Mouse (Mus musculus) small intestine, adult 2 months (tissue): ENCODE results near the gene Il18. TPM values are rescaled to one million over a fixed set of nuclear protein-coding genes. Genes with fewer than 3 reads are reported as not detected.

ENCODE experiments used
- H3K27ac ChIP-seq: fragments of 200-500 bp; 2 replicates; pipeline ENCODE4 v1.5.1; 2012; ENCODE audit warnings: low read depth, low read length, control low read depth, inconsistent platforms; ENCODE audit not compliant: insufficient read depth
- H3K27me3 ChIP-seq: fragments of 200-500 bp; 2 replicates; pipeline ENCODE4 v1.6.1; 2012; ENCODE audit warnings: mild to moderate bottlenecking, moderate library complexity, low read length, inconsistent platforms; ENCODE audit not compliant: control insufficient read depth, insufficient read depth
- H3K36me3 ChIP-seq: fragments of 200-500 bp; 2 replicates; pipeline ENCODE4 v1.6.1; 2012; ENCODE audit warnings: mild to moderate bottlenecking, low read length, control low read depth, inconsistent platforms; ENCODE audit not compliant: control insufficient read depth, insufficient read depth
- H3K4me1 ChIP-seq: fragments of 200-500 bp; 2 replicates; pipeline ENCODE4 v1.6.1; 2012; ENCODE audit warnings: low read length, inconsistent platforms, mixed read lengths; ENCODE audit not compliant: control insufficient read depth, insufficient read depth, insufficient read length
- H3K4me3 ChIP-seq: fragments of 200-500 bp; 2 replicates; pipeline ENCODE4 v1.5.1; 2012; ENCODE audit warnings: low read depth, mild to moderate bottlenecking, control low read depth, inconsistent platforms, low read length, moderate library complexity
- CTCF ChIP-seq: fragments of 200-500 bp; IDR thresholded peaks from 2 replicates; pipeline ENCODE4 v1.5.1; 2012; ENCODE audit warnings: low read depth, mild to moderate bottlenecking, control low read depth, inconsistent platforms, low read length, moderate library complexity, mixed read lengths; ENCODE audit not compliant: insufficient replicate concordance, insufficient read length; ENCODE audit errors: extremely low read depth
- POLR2A ChIP-seq: fragments of 200-500 bp; IDR thresholded peaks from 2 replicates; pipeline ENCODE4 v1.6.1; 2012; ENCODE audit warnings: low read depth, mild to moderate bottlenecking, control low read depth, inconsistent platforms, low read length, moderate library complexity
- WGBS: fragments of 180-500 bp; shearing (Covaris S2); methylation state at CpG from one replicate; pipeline ENCODE4 v1.1.7; 2018; 5-methylcytosine and 5-hydroxymethylcytosine counted together
- polyA plus RNA-seq: library from polyadenylated mRNA; depleted of rRNA; stranded (reverse); fragments of >200 nt; gene quantifications from 2 replicates; pipeline ENCODE4 v1.2.3, GENCODE M21; 2012

Il18 gene
- polyA plus RNA-seq, 1 experiment, result 5.7 TPM

DNA sequence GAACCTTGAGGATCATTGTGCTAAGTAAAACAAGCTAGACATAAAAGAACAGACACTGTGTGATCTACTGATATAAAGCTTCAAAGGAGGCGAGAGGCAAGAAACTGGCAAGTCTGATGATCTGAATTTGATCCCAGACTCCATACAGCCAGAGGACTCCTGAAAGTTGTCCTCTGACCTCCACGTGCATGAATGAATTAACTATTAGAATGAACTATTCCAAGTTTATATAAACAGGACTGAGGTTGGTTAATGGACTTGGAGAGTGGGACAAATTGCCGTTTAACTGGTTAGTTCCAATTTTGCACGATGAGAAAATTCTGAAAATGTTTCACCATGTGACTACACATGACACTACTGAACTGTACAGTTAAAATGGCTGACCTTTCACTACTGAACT lies 5.7 kb upstream of the Il18 start:
- Histone ChIP-seq H3K4me3 (no peak overlapping the region), H3K27ac (no peak overlapping the region), H3K27me3 (no peaks in the 10 kb centered on the region), H3K36me3 (peaks cover 17% of the 10 kb centered on the region), H3K4me1 (peaks cover 9% of the 10 kb centered on the region; the same call in 1 of the 2 replicates)
- WGBS, result 84% methylated on average over 4 of the region's 4 CpGs
- TF ChIP-seq POLR2A (no peak), CTCF (no peak)

DNA sequence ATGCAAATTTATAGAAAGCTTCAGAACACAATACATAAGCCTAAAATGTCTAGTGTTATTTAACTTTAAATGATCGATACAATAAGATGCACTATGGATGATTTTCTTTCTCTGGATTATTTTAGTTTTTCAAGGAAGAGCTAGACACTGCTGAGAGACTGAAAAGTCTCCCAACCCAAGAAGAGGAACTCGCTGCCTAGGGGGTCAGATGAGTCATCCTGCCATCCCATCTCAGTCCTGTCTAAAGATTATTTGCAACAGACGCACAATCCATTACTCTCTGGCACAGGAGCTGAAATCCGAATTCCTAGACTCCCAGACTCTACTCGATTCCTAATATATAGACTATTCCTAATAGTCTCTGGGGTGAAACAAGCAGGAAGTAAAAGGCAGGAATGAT lies 2.4 kb upstream of the Il18 start:
- H3K4me1 ChIP-seq, result peaks cover 10% of the 10 kb centered on the region; the same call in 1 of the 2 replicates
- no peak for TF ChIP-seq POLR2A
- TF ChIP-seq CTCF, result no peak
- 69% methylated on average over 5 of the region's 5 CpGs for WGBS
- no peaks in the 10 kb centered on the region for H3K27me3 ChIP-seq
- H3K27ac ChIP-seq, result no peak overlapping the region
- H3K4me3 ChIP-seq, result no peak overlapping the region
- peaks cover 10% of the 10 kb centered on the region; the same call in 1 of the 2 replicates for H3K36me3 ChIP-seq

DNA sequence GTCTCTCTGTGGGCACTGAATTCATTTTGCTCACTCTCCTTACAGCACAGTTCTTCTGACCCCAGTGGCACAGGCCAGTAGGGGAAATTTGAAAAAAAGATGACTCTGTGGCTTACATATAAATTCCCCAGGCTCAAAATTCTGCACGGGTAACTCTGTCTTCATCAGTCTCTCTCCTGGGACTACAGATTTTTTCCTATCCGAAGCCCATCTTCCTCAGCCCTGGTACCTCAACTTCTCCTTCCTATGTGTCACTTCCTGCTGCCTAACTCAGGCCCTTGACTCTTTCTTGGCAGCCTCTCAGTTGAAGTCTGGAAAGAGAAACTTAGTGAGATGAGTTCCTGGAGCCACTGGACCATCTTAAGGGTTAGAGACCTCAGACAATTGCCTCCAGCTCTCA lies 1.1 kb upstream of the Il18 start:
- WGBS, result 50% methylated on average over 2 of the region's 2 CpGs
- Histone ChIP-seq H3K4me1 (peaks cover 6% of the 10 kb centered on the region; the same call in 1 of the 2 replicates), H3K27me3 (no peaks in the 10 kb centered on the region), H3K36me3 (peaks cover 2% of the 10 kb centered on the region; the same call in 1 of the 2 replicates), H3K4me3 (no peak overlapping the region), H3K27ac (peak overlapping the region; percentile 90)
- no peak for TF ChIP-seq CTCF
- no peak for TF ChIP-seq POLR2A

DNA sequence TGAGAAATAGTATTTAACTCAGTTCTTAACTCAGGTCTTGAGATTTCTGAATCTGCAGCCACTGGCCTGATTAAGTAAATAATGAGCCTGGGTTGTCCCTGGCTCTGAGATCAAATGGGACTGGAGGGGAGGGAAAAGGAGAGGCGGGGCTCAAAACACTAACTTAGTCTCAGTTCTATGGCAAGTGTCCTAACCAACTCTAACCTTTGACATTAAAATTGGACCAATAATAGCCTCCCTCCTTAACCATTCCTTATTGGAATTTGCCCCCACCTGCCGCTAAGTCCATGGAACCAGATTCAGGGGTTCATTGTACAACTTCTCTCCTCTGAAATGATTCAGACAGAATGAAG lies 443 bp downstream of the Il18 start, which contains the start of gene Bco2:
Gene Bco2 (minus strand): TSS at position 88 of the 353 bp plus-strand sequence.
- Histone ChIP-seq H3K27me3 (no peaks in the 10 kb centered on the region), H3K4me3 (peak within 1 kb of the TSS; percentile 70), H3K36me3 (peaks cover 1% of the 10 kb centered on the region; the same call in 1 of the 2 replicates), H3K27ac (peak within 1 kb of the TSS; percentile 100), H3K4me1 (peaks cover 6% of the 10 kb centered on the region; the same call in 1 of the 2 replicates)
- whole genome bisulfite sequencing, result 13% methylated on average over 2 of the region's 2 CpGs
- no peak for TF ChIP-seq CTCF
- TF ChIP-seq POLR2A, result no peak

DNA sequence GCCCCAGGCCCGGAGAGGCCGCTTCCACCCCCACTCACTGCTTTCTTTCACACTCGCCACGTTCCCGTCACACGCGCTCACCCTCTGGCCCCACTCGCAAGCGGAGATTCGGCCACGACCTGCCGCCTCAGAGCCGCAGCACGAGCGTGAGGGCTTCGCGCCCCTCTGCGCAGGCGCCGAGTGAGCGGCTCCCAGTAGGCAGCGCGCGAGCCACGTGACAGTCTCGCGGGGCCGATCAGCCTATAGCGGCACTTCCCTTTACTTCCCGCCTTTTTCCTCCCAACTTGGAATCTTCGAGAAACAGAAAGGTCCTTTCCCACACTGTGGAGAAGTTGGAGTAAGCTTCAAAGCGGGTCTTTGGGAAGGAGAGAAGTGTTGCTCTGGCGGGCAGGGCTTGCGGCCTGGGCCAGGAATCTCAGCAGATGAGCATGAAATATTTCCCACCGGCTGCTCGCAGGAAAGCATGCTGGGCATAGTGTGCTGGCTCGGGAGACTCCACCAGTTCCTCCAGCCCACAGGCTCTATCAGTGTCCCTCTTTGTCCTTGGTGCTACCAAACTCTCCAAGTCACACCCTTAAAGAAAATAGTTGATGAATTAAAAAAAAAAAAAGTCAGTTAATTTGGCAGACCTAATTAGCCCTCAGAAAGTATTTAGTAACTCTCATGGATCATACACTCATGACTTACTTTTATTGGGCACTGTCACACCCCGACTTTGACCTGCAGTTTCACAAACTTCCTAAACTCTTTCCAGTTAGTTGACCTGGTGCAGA lies 6.7 kb downstream of the Il18 start, which contains the start of gene Tex12:
Gene Tex12 (minus strand): TSS at position 181 of the 773 bp plus-strand sequence.
- 85% methylated on average over 38 of the region's 38 CpGs for WGBS
- TF ChIP-seq POLR2A, result no peak
- no peak for TF ChIP-seq CTCF
- H3K27me3 ChIP-seq, result no peaks in the 10 kb centered on the region
- H3K4me1 ChIP-seq, result peaks cover 7% of the 10 kb centered on the region
- H3K36me3 ChIP-seq, result no peaks in the 10 kb centered on the region
- peak within 1 kb of the TSS; percentile 70 for H3K27ac ChIP-seq
- no peak within 1 kb of the TSS for H3K4me3 ChIP-seq

DNA sequence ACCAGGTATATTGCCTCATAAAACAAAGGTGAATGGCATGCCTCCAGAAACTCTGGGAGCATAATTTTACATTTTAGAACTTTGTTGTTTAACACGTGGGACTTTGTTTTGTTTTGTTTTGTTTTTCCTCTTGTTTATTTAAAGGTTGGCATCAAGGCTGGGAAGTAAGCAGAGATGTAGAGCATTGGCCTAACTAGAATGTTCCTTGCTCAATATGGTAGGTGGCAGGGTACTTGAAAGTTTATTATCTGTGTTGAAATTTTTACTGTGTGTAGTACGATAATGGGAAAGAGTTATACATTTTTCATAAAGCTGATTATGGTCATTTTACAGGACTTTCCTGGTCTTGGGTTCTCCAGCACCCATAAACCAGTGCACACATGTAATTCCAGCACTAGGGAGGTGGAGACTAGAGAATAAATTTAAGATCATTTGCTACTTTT lies 7.3 kb downstream of the Il18 start:
- Histone ChIP-seq H3K4me1 (peaks cover 7% of the 10 kb centered on the region), H3K4me3 (no peak overlapping the region)
- 27% methylated on average over 2 of the region's 2 CpGs for WGBS

DNA sequence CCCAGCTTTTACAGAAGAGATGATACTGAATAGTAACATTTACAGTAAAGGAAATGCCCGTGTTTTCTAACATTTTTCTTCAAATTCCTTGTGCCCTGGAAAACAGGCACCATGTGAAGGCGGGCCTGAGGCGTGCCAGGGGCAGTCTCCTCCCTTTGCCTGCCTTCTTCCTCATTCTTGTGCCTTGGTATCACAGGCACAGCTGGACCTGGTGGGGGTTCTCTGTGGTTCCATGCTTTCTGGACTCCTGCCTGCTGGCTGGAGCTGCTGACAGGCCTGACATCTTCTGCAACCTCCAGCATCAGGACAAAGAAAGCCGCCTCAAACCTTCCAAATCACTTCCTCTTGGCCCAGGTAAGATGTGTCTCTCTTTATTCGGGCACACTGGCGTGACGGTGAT lies 10.5 kb downstream of the Il18 start:
- Histone ChIP-seq H3K27me3 (no peaks in the 10 kb centered on the region), H3K4me3 (peak overlapping the region; percentile 57), H3K4me1 (peaks cover 11% of the 10 kb centered on the region), H3K27ac (peak overlapping the region; percentile 27; the same call in 1 of the 2 replicates), H3K36me3 (no peaks in the 10 kb centered on the region)
- TF ChIP-seq POLR2A (no peak), CTCF (no peak)
- WGBS, result 33% methylated on average over 7 of the region's 7 CpGs

More for the DNA sequence above, 7.3 kb downstream of the Il18 start:
- no peak overlapping the region for H3K27ac ChIP-seq
- no peaks in the 10 kb centered on the region for H3K27me3 ChIP-seq
- no peaks in the 10 kb centered on the region for H3K36me3 ChIP-seq
- no peak for TF ChIP-seq POLR2A
- TF ChIP-seq CTCF, result no peak
